Mouse (Mus musculus) G1E (cell line): Measurements from ENCODE around the gene Atl2.

Source experiments
- CTCF ChIP-seq: IDR thresholded peaks from 2 replicates; pipeline ENCODE4 v1.5.1; 2012; ENCODE audit warnings: low read depth, low read length, inconsistent platforms, mixed read lengths
- GATA1 ChIP-seq: IDR thresholded peaks from 2 replicates; pipeline ENCODE4 v1.6.1; 2012; ENCODE audit warnings: borderline replicate concordance, low read length, inconsistent platforms, mixed read lengths

GRCm38 (mm10) chr17:79816896-79817295 is 79.0 kb downstream of the Atl2 start:
- no peak for TF ChIP-seq CTCF
- no peak for TF ChIP-seq GATA1
